21 mouse cellular contexts compared by ENCODE assay signal in genomic region chr2:157332059-157332458, GRCm38 (mm10). TPM values are rescaled to one million over a fixed set of nuclear protein-coding genes. Genes with fewer than 3 reads are reported as not detected.
A peak's percentile ranks its signal among the peaks of the same experiment; 100 is the strongest.
DNase-seq lines count a peak whose midpoint lies in the region; ATAC-seq and TF ChIP-seq lines count a peak whose summit lies in the region.
"Had no signal": no experiment of that assay in that cellular context is flagged by ENCODE, and none has a peak within 500 bp of the region (broad histone marks: within the 10 kb centered on the region; RNA-seq: fewer than 3 reads in every experiment).

No protein-coding gene starts in this region.

- peaks cover 15% of the 10 kb centered on the region for H3K36me3 ChIP-seq in limb, embryonic 13.5 days
- peaks cover 27% of the 10 kb centered on the region for H3K36me3 ChIP-seq in limb, embryonic 10.5 days
- H3K36me3 ChIP-seq in embryonic facial prominence, embryonic 10.5 days (replicated peaks): peaks cover 24% of the 10 kb centered on the region
- 0 out of 2 replicates have a peak, but pooled peaks cover 4% of the 10 kb centered on the region for H3K36me3 ChIP-seq in forebrain, postnatal 0 days (ENCODE audit: insufficient read depth)
- H3K36me3 ChIP-seq in midbrain, embryonic 12.5 days: peaks cover 5% of the 10 kb centered on the region; the same call in 1 of the 2 replicates
- H3K36me3 ChIP-seq: stomach, embryonic 15.5 days had no signal

- H3K27ac ChIP-seq in limb, embryonic 13.5 days: no peak overlapping the region
- no peak overlapping the region for H3K27ac ChIP-seq in limb, embryonic 10.5 days
- peak overlapping the region; percentile 65 for H3K27ac ChIP-seq in embryonic facial prominence, embryonic 10.5 days (replicated peaks)
- no peak overlapping the region for H3K27ac ChIP-seq in forebrain, postnatal 0 days (ENCODE audit: low read depth, low read length)
- H3K27ac ChIP-seq in midbrain, embryonic 12.5 days (replicated peaks): peak overlapping the region; percentile 60
- H3K27ac ChIP-seq: liver, embryonic 12.5 days; lung, embryonic 15.5 days; stomach, embryonic 15.5 days had no signal

- ATAC-seq in limb, embryonic 13.5 days (ENCODE audit: low FRiP score, low read depth): peak; percentile 51
- ATAC-seq in forebrain, postnatal 0 days: peak; percentile 47
- no peak for ATAC-seq in midbrain, embryonic 12.5 days (ENCODE audit: low FRiP score, low read depth)
- ATAC-seq: activated CD4-positive, CD25-positive, alpha-beta regulatory T cell, adult 4 months; liver, embryonic 12.5 days had no signal

- WGBS in limb, embryonic 13.5 days: 61% methylated on average over 5 of the region's 5 CpGs
- 88% methylated on average over 5 of the region's 5 CpGs for WGBS in limb, embryonic 10.5 days
- 84% methylated on average over 5 of the region's 5 CpGs for whole genome bisulfite sequencing in embryonic facial prominence, embryonic 10.5 days
- WGBS in forebrain, postnatal 0 days: 59% methylated on average over 5 of the region's 5 CpGs
- 74% methylated on average over 5 of the region's 5 CpGs for WGBS in midbrain, embryonic 12.5 days

- no peak for TF ChIP-seq CTCF in forebrain, postnatal 0 days (IDR thresholded peaks at IDR 0.05; ENCODE audit: low read depth)

- H3K4me1 ChIP-seq in limb, embryonic 13.5 days: peaks cover 7% of the 10 kb centered on the region; the same call in 1 of the 2 replicates
- peaks cover 7% of the 10 kb centered on the region; the same call in 1 of the 2 replicates for H3K4me1 ChIP-seq in limb, embryonic 10.5 days
- peaks cover 44% of the 10 kb centered on the region for H3K4me1 ChIP-seq in embryonic facial prominence, embryonic 10.5 days
- H3K4me1 ChIP-seq in forebrain, postnatal 0 days (ENCODE audit: insufficient read depth): no peaks in the 10 kb centered on the region
- peaks cover 31% of the 10 kb centered on the region for H3K4me1 ChIP-seq in midbrain, embryonic 12.5 days
- H3K4me1 ChIP-seq: lung, embryonic 15.5 days; stomach, embryonic 15.5 days had no signal

- no peak overlapping the region for H3K4me2 ChIP-seq in limb, embryonic 13.5 days (replicated peaks)
- H3K4me2 ChIP-seq in forebrain, postnatal 0 days (ENCODE audit: low read depth): no peak overlapping the region
- H3K4me2 ChIP-seq in midbrain, embryonic 12.5 days (replicated peaks): no peak overlapping the region
- H3K4me2 ChIP-seq: liver, embryonic 12.5 days; lung, embryonic 15.5 days; stomach, embryonic 15.5 days had no signal

- H3K27me3 ChIP-seq in limb, embryonic 13.5 days: no peaks in the 10 kb centered on the region
- H3K27me3 ChIP-seq in limb, embryonic 10.5 days (ENCODE audit: low read depth, poor library complexity, severe bottlenecking): no peaks in the 10 kb centered on the region
- no peaks in the 10 kb centered on the region for H3K27me3 ChIP-seq in embryonic facial prominence, embryonic 10.5 days (replicated peaks; ENCODE audit: low read depth, poor library complexity, severe bottlenecking)
- H3K27me3 ChIP-seq in forebrain, postnatal 0 days (ENCODE audit: insufficient read depth, low read length): no peaks in the 10 kb centered on the region
- H3K27me3 ChIP-seq in midbrain, embryonic 12.5 days: 0 out of 2 replicates have a peak, but pooled peaks cover 3% of the 10 kb centered on the region
- H3K27me3 ChIP-seq: liver, embryonic 12.5 days; lung, embryonic 15.5 days; stomach, embryonic 15.5 days had no signal

- H3K9me3 ChIP-seq in limb, embryonic 13.5 days: no peaks in the 10 kb centered on the region
- H3K9me3 ChIP-seq in limb, embryonic 10.5 days (replicated peaks): no peaks in the 10 kb centered on the region
- H3K9me3 ChIP-seq in embryonic facial prominence, embryonic 10.5 days: no peaks in the 10 kb centered on the region
- no peaks in the 10 kb centered on the region for H3K9me3 ChIP-seq in forebrain, postnatal 0 days (ENCODE audit: low read length)
- no peaks in the 10 kb centered on the region for H3K9me3 ChIP-seq in midbrain, embryonic 12.5 days
- H3K9me3 ChIP-seq: liver, embryonic 12.5 days; lung, embryonic 15.5 days; stomach, embryonic 15.5 days had no signal

- no peak for DNase-seq in limb, embryonic 10.5 days (ENCODE audit: low spot score)
- DNase-seq in embryonic facial prominence, embryonic 10.5 days (ENCODE audit: low spot score): no peak
- no peak for DNase-seq in forebrain, postnatal 0 days
- DNase-seq in ovary, adult 18-20 months (ENCODE audit: low spot score): no peak
- no peak for DNase-seq in adrenal gland, postnatal 4 days (ENCODE audit: low spot score in 2 of 2)
- no peak for DNase-seq in embryo, embryonic 9.5 days (ENCODE audit: extremely low spot score)
- DNase-seq: cerebellum, postnatal 10 days; gastrocnemius, postnatal 14 days; kidney, adult 8-10 months; kidney, postnatal 25 days; layer of hippocampus, adult 9-11 months; spleen, adult 18-20 months had no signal

- H3K4me3 ChIP-seq in limb, embryonic 13.5 days: no peak overlapping the region
- no peak overlapping the region for H3K4me3 ChIP-seq in limb, embryonic 10.5 days
- H3K4me3 ChIP-seq in embryonic facial prominence, embryonic 10.5 days: no peak overlapping the region
- no peak overlapping the region for H3K4me3 ChIP-seq in forebrain, postnatal 0 days (ENCODE audit: low read depth, low read length)
- no peak overlapping the region for H3K4me3 ChIP-seq in midbrain, embryonic 12.5 days
- H3K4me3 ChIP-seq: liver, embryonic 12.5 days; lung, embryonic 15.5 days; myocyte; stomach, embryonic 15.5 days had no signal

- no peak overlapping the region for H3K9ac ChIP-seq in limb, embryonic 13.5 days
- H3K9ac ChIP-seq in forebrain, postnatal 0 days: no peak overlapping the region
- H3K9ac ChIP-seq in midbrain, embryonic 12.5 days (replicated peaks): no peak overlapping the region
- H3K9ac ChIP-seq: liver, embryonic 12.5 days; lung, embryonic 15.5 days; stomach, embryonic 15.5 days had no signal

RNA-seq across cellular contexts. Expression of gene Ghrh, which starts 15.2 kb away (rescaled TPM):
- 0.57 TPM in 1 of 2 replicates, not detected in the other for polyA plus RNA-seq in limb, embryonic 13.5 days (2015; fragmentation: Nextera tagmentation; extraction: Ambion mirVana)
- polyA plus RNA-seq in limb, embryonic 10.5 days (2016; fragmentation: Nextera tagmentation; extraction: Ambion mirVana): not detected in 2 replicates
- 0.34 and 1.3 TPM in 2 replicates for polyA plus RNA-seq in embryonic facial prominence, embryonic 10.5 days (2016; fragmentation: Nextera tagmentation; extraction: Ambion mirVana)
- 1.5 and 1.7 TPM in 2 replicates for total RNA-seq in forebrain, postnatal 0 days (2014; rRNA removed)
- polyA plus RNA-seq in forebrain, postnatal 0 days (2015; fragmentation: Nextera tagmentation; extraction: Ambion mirVana): 0.74 and 2.8 TPM in 2 replicates
- 1.0 and 1.1 TPM in 2 replicates for polyA plus RNA-seq in midbrain, embryonic 12.5 days (2016; fragmentation: Nextera tagmentation; extraction: Ambion mirVana)
- not detected for total RNA-seq in adrenal gland, postnatal 4 days (2021)
- total RNA-seq: gastrocnemius, postnatal 14 days; heart, adult 8-10 months had no signal
- polyA plus RNA-seq: activated CD4-positive, CD25-positive, alpha-beta regulatory T cell, adult 4 months; heart, postnatal 0 days; liver, embryonic 12.5 days; lung, embryonic 15.5 days; myocyte had no signal

RNA-seq across cellular contexts. Expression of gene Manbal, which starts 35.3 kb away (rescaled TPM):
- 93.8 and 104 TPM in 2 replicates for polyA plus RNA-seq in limb, embryonic 13.5 days (2015; fragmentation: Nextera tagmentation; extraction: Ambion mirVana)
- 70.0 and 70.9 TPM in 2 replicates for polyA plus RNA-seq in limb, embryonic 10.5 days (2016; fragmentation: Nextera tagmentation; extraction: Ambion mirVana)
- polyA plus RNA-seq in embryonic facial prominence, embryonic 10.5 days (2016; fragmentation: Nextera tagmentation; extraction: Ambion mirVana): 61.1 and 66.5 TPM in 2 replicates
- 69.9 and 73.6 TPM in 2 replicates for total RNA-seq in forebrain, postnatal 0 days (2014; rRNA removed)
- 139 TPM in 2 replicates for polyA plus RNA-seq in forebrain, postnatal 0 days (2015; fragmentation: Nextera tagmentation; extraction: Ambion mirVana)
- polyA plus RNA-seq in midbrain, embryonic 12.5 days (2016; fragmentation: Nextera tagmentation; extraction: Ambion mirVana): 66.5 and 75.6 TPM in 2 replicates
- total RNA-seq in adrenal gland, postnatal 4 days (2021): 10 to 100 TPM; 49.9 to 50.4 TPM

RNA-seq across cellular contexts. Expression of gene Mroh8, which starts 52.7 kb away (rescaled TPM):
- polyA plus RNA-seq in limb, embryonic 13.5 days (2015; fragmentation: Nextera tagmentation; extraction: Ambion mirVana): 0.83 and 0.85 TPM in 2 replicates
- 0.58 and 0.66 TPM in 2 replicates for polyA plus RNA-seq in limb, embryonic 10.5 days (2016; fragmentation: Nextera tagmentation; extraction: Ambion mirVana)
- 0.73 and 1.0 TPM in 2 replicates for polyA plus RNA-seq in embryonic facial prominence, embryonic 10.5 days (2016; fragmentation: Nextera tagmentation; extraction: Ambion mirVana)
- total RNA-seq in forebrain, postnatal 0 days (2014; rRNA removed): 0.38 and 1.2 TPM in 2 replicates
- 0.23 and 0.65 TPM in 2 replicates for polyA plus RNA-seq in forebrain, postnatal 0 days (2015; fragmentation: Nextera tagmentation; extraction: Ambion mirVana)
- 0.42 and 0.72 TPM in 2 replicates for polyA plus RNA-seq in midbrain, embryonic 12.5 days (2016; fragmentation: Nextera tagmentation; extraction: Ambion mirVana)
- total RNA-seq in adrenal gland, postnatal 4 days (2021): under 1 TPM; 0.65 to 0.76 TPM
- polyA plus RNA-seq: activated CD4-positive, CD25-positive, alpha-beta regulatory T cell, adult 4 months had no signal

RNA-seq across cellular contexts. Expression of gene Rpn2, which starts 53.2 kb away (rescaled TPM):
- polyA plus RNA-seq in limb, embryonic 13.5 days (2015; fragmentation: Nextera tagmentation; extraction: Ambion mirVana): 307 and 325 TPM in 2 replicates
- polyA plus RNA-seq in limb, embryonic 10.5 days (2016; fragmentation: Nextera tagmentation; extraction: Ambion mirVana): 284 and 290 TPM in 2 replicates
- polyA plus RNA-seq in embryonic facial prominence, embryonic 10.5 days (2016; fragmentation: Nextera tagmentation; extraction: Ambion mirVana): 266 and 277 TPM in 2 replicates
- total RNA-seq in forebrain, postnatal 0 days (2014; rRNA removed): 175 and 198 TPM in 2 replicates
- polyA plus RNA-seq in forebrain, postnatal 0 days (2015; fragmentation: Nextera tagmentation; extraction: Ambion mirVana): 152 and 184 TPM in 2 replicates
- polyA plus RNA-seq in midbrain, embryonic 12.5 days (2016; fragmentation: Nextera tagmentation; extraction: Ambion mirVana): 222 and 226 TPM in 2 replicates
- total RNA-seq in adrenal gland, postnatal 4 days (2021): 100 to 1,000 TPM; 237 to 244 TPM

Comparison
In these comparisons a context has a peak if more than half of its experiments do, and no peak if none do; other contexts are left out.
1. H3K27ac ChIP-seq: peak in embryonic facial prominence, embryonic 10.5 days (single experiment) and midbrain, embryonic 12.5 days (single experiment); none in limb, embryonic 13.5 days (single experiment), limb, embryonic 10.5 days (single experiment) and forebrain, postnatal 0 days (single experiment).